Mouse (Mus musculus) lung, adult 2 months (tissue): ENCODE measurements around the gene Gnao1. TPM values are rescaled to one million over a fixed set of nuclear protein-coding genes. Genes with fewer than 3 reads are reported as not detected.

Experiments used
- DNase-seq: peaks from one replicate; pipeline ENCODE4 v3.0.0; 2022
- H3K4me1 ChIP-seq: fragments of 200-500 bp; 2 replicates; pipeline ENCODE4 v1.6.1; 2011; ENCODE audit warnings: low read length; ENCODE audit not compliant: control insufficient read depth, insufficient read depth
- H3K4me3 ChIP-seq: fragments of 200-500 bp; replicated peaks from 2 replicates; pipeline ENCODE3; 2011; ENCODE audit warnings: low read depth, mild to moderate bottlenecking, control low read depth, low read length; ENCODE audit errors: extremely low read depth
- CTCF ChIP-seq: fragments of 200-500 bp; IDR thresholded peaks from 2 replicates; pipeline ENCODE4 v1.5.1; 2011; ENCODE audit warnings: mild to moderate bottlenecking, low read length, control low read depth; ENCODE audit not compliant: insufficient read depth
- POLR2A ChIP-seq: fragments of 200-500 bp; IDR thresholded peaks from 2 replicates; pipeline ENCODE4 v1.6.1; 2011; ENCODE audit warnings: low read depth, mild to moderate bottlenecking, control low read depth, low read length, borderline replicate concordance; ENCODE audit errors: extremely low read depth
- WGBS: fragments of 180-500 bp; shearing (Covaris S2); methylation state at CpG from one replicate; pipeline ENCODE4 v1.1.7; 2018; 5-methylcytosine and 5-hydroxymethylcytosine counted together
- polyA plus RNA-seq: library from polyadenylated mRNA; depleted of rRNA; stranded (reverse); fragments of >200 nt; gene quantifications from 2 replicates; pipeline ENCODE4 v1.2.3, GENCODE M21; 2012

The Gnao1 gene
- polyA plus RNA-seq, 1 experiment: 38.4 TPM

- 28% methylated on average over 13 of the region's 13 CpGs for WGBS
- DNase-seq: peak; percentile 14
- Histone ChIP-seq H3K4me1 (no peaks in the 10 kb centered on the region), H3K4me3 (no peak overlapping the region)
- TF ChIP-seq CTCF (no peak), POLR2A (no peak)
Observed at GRCm38 (mm10) chr8:93917859-93918421, 108.2 kb downstream of the Gnao1 start.

- DNase-seq: no peak
- TF ChIP-seq POLR2A: no peak
- TF ChIP-seq CTCF: no peak
- Histone ChIP-seq H3K4me3 (no peak overlapping the region), H3K4me1 (no peaks in the 10 kb centered on the region)
- 84% methylated on average over 2 of the region's 2 CpGs for WGBS
Observed at GRCm38 (mm10) chr8:93918580-93918979, 108.8 kb downstream of the Gnao1 start.

- no peak overlapping the region for H3K4me3 ChIP-seq
- 0 out of 2 replicates have a peak, but pooled peaks cover 2% of the 10 kb centered on the region for H3K4me1 ChIP-seq
- no peak for DNase-seq
- 70% methylated on average over 3 of the region's 3 CpGs for WGBS
- TF ChIP-seq POLR2A (no peak), CTCF (no peak)
Observed at GRCm38 (mm10) chr8:93919422-93919821, 109.7 kb downstream of the Gnao1 start.

GRCm38 (mm10) chr8:93919916-93920589, 110.3 kb downstream of the Gnao1 start:
- 76% methylated on average over 12 of the region's 12 CpGs for whole genome bisulfite sequencing
- Histone ChIP-seq H3K4me1 (0 out of 2 replicates have a peak, but pooled peaks cover 2% of the 10 kb centered on the region), H3K4me3 (no peak overlapping the region)
- DNase-seq: no peak
- TF ChIP-seq CTCF: no peak
- no peak for TF ChIP-seq POLR2A

GRCm38 (mm10) chr8:93920590-93920948, 110.8 kb downstream of the Gnao1 start:
- H3K4me1 ChIP-seq: 0 out of 2 replicates have a peak, but pooled peaks cover 2% of the 10 kb centered on the region
- 81% methylated on average over 7 of the region's 7 CpGs for WGBS
- no peak overlapping the region for H3K4me3 ChIP-seq
- TF ChIP-seq CTCF (no peak), POLR2A (no peak)
- DNase-seq: no peak

GRCm38 (mm10) chr8:93923897-93924334, 114.2 kb downstream of the Gnao1 start:
- no peak for DNase-seq

GRCm38 (mm10) chr8:93925513-93925912, 115.7 kb downstream of the Gnao1 start:
- no peak overlapping the region for H3K4me3 ChIP-seq
- WGBS: 61% methylated on average over 3 of the region's 3 CpGs
- TF ChIP-seq CTCF (no peak), POLR2A (no peak)
- no peak for DNase-seq
- H3K4me1 ChIP-seq: 0 out of 2 replicates have a peak, but pooled peaks cover 2% of the 10 kb centered on the region

More at GRCm38 (mm10) chr8:93923897-93924334, 114.2 kb downstream of the Gnao1 start:
- 0 out of 2 replicates have a peak, but pooled peaks cover 2% of the 10 kb centered on the region for H3K4me1 ChIP-seq
- TF ChIP-seq POLR2A: no peak
- TF ChIP-seq CTCF: no peak
- no peak overlapping the region for H3K4me3 ChIP-seq
- 39% methylated on average over 7 of the region's 7 CpGs for WGBS

GRCm38 (mm10) chr8:93929233-93929632, 119.5 kb downstream of the Gnao1 start:
- DNase-seq: no peak
- no peaks in the 10 kb centered on the region for H3K4me1 ChIP-seq
- no peak overlapping the region for H3K4me3 ChIP-seq
- no peak for TF ChIP-seq CTCF
- TF ChIP-seq POLR2A: no peak
- 69% methylated on average over 4 of the region's 4 CpGs for WGBS

- Histone ChIP-seq H3K4me3 (no peak overlapping the region), H3K4me1 (no peaks in the 10 kb centered on the region)
- no peak for DNase-seq
- WGBS: 79% methylated on average over 6 of the region's 6 CpGs
- TF ChIP-seq POLR2A (no peak), CTCF (no peak)
Observed at GRCm38 (mm10) chr8:93931336-93931735, 121.6 kb downstream of the Gnao1 start.

GRCm38 (mm10) chr8:93932873-93933272, 123.1 kb downstream of the Gnao1 start:
- WGBS: 11% methylated on average over 6 of the region's 6 CpGs
- Histone ChIP-seq H3K4me1 (no peaks in the 10 kb centered on the region), H3K4me3 (no peak overlapping the region)
- TF ChIP-seq POLR2A: no peak
- peak; percentile 94 for TF ChIP-seq CTCF
- peak; percentile 80 for DNase-seq

- no peak for DNase-seq
- Histone ChIP-seq H3K4me1 (no peaks in the 10 kb centered on the region), H3K4me3 (no peak overlapping the region)
- 80% methylated on average over 2 of the region's 2 CpGs for WGBS
- TF ChIP-seq POLR2A (no peak), CTCF (no peak)
Observed at GRCm38 (mm10) chr8:93933288-93933687, 123.5 kb downstream of the Gnao1 start.
